Mouse (Mus musculus) CH12F3 (cell line): Measurements from ENCODE around the gene Selenok.

ENCODE experiments used
- in situ Hi-C: fragments of 300-500 bp; cut with MboI; formaldehyde crosslinking; loops from 2 replicates; pipeline ENCODE4 v1.14.3; 2020; ENCODE audit warnings: low sequenced_read_pairs

Gene Selenok

DNA sequence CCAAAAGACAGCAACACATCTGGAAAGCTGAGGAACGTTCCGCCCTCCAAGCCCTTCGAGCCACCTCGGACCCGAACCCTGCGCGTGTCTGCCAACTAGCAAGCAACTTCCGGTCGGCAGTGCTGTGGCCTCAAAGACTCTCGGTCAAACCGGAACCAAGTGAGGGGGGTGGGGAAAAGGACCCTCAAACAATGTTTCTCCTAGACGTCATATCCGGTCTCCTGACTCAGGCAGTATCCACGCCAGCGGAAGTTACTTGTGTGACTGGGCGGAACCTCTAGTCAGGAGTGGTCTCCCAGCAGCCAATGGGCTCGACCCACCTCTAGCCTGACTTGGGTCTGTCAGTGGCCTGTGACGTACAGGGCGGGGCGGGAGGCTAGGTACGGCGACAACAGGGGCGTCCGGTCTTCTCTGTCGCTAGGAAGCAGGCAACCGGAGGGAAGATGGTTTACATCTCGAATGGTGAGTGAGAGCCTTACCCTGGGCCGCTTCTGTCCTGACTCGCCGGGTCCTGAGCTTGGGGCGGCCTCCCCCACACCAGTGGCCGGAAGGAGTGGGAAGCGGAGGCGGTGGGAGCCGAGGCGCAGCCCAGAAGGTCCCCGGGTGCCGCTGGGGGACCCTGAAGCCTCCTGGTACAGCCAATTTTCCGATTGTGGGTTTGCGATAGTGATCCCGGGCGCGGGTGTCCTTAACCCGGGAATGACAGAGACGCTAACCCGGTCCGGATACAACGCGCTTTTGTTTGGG, at the start of gene Selenok:
TSS of gene Selenok (plus strand) at position 234 of the 747 bp plus-strand sequence.
- in situ Hi-C loops: no loop called here

DNA sequence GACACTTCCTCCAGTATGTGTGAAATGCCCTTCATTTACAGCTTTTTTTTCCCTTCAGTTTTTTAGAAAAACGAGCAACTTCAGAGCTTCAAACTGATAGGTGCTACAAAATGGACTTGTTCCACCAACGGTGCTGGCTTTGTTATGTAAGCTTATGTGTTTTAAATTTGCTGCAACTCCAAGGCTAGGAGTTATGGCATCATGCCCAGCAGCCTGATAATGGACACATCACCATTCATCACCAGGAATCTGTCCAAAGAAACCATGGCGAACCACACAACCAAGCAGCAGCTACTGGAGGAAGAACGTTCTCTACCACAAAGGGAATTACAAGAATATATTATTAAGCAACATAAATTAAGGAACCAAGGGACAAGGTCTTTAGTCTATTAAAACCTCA, 39.1 kb upstream of the Selenok start:
- in situ Hi-C loops: no loop called here

- in situ Hi-C loops: no loop called here
Measured at GRCm38 (mm10) chr14:29935516-29935915, 32.6 kb upstream of the Selenok start.

DNA sequence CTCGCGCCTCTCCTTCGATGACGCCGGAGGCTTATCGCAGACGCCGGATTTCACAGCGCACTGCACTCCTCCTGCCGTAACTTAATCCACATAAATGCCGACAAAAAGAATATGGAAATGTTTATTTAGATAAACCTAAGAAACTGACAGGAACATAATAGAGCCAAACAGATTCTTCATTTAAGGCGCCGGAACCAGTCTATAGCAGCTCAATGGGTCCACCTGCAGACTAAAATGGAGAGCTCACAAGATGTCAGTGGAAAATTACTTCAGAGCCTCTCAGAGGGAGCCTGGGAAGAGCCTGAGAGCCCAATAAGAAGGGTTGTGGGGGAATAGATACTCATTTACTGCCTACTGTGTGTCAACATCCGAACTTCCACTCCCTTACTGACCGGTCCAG, 30.6 kb upstream of the Selenok start:
- in situ Hi-C loops: no loop called here

GRCm38 (mm10) chr14:29939600-29940312, 28.4 kb upstream of the Selenok start:
- in situ Hi-C loops: no loop called here

DNA sequence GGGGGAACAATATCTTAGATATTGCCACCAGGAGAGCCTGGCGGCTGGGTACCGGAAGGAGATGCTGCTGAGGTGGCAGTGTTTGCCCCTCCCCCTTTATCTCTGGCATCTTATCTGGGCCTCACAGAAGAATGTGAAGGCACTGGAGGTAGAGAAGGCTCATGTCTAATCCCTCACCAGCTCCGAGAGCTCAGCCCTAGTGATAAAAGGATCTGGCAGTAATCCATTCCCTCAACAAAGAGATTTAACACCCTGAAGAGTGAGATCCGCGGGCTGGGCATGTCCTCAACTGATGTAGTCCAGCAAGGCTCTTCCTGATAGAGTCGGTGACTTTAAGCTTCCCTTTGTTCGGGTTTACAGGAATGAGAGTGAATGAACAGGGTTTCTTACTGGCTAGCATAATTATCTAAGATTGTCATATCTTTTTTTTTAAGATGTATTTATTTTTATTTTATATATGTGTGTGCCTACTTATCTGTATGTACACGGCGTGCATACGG, 27.7 kb upstream of the Selenok start:
- in situ Hi-C loops: no loop called here

GRCm38 (mm10) chr14:29940877-29941276, 27.2 kb upstream of the Selenok start:
- in situ Hi-C loops: no loop called here

- in situ Hi-C loops: no loop called here
Measured at GRCm38 (mm10) chr14:29946761-29947309, 21.3 kb upstream of the Selenok start.

DNA sequence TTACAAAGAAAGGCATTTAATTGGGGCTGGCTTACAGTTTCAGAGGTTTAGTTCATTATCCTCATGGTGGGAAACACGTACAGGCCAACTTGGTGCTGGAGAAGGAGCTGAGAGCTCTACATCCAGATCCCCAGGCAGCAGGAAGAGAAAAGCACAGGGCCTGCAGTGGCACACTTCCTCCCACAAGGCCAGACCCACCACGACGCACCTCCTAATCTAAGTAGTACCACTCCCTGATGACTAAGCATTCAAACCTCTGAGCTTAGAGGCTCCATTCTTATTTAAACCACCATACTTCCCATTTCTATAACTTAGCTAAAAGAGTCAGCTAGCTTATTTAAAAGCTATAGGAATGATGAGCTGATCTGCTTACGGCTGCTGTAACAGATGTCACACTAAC, 17.3 kb upstream of the Selenok start:
- in situ Hi-C loops: no loop called here

DNA sequence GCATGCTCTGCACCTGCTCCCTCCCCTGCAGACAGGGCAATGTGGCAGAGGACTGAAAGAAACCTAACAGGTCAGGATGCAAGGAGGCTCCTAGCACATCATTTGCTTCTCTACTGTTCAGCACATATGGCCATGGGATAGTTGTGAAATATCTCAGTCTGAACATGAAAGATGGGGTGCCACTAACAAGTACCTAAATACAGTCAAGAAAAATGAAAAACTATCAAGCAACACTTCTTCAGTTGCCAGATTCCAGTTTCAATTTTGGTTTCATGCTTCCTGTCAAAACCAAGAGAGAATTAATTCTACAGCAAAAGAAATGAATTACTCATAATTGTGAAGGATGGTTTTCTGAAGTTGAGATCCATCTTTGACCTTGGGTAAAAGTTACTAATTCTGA, 10.7 kb upstream of the Selenok start:
- in situ Hi-C loops: no loop called here

GRCm38 (mm10) chr14:29967611-29968010, 497 bp upstream of the Selenok start:
- in situ Hi-C loops: no loop called here

DNA sequence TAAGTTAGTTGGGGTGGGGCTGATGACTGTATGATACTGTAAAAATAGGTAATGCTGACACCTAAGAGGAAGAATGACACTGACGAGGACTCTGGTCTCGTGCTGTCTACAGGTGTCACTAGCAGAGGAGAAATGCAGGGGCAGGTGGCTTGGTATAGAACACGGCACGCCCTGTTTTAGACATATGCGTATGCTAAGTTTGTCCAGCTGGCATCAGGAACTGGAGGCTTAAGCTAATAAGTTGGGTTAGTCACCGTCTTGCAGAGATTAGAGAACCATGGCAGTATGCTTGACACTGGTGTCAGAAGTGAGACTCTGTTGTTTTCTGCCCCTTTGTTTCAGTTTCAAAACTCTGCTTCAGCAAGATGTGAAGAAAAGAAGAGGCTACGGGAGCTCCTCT, 3.3 kb downstream of the Selenok start:
- in situ Hi-C loops: no loop called here

DNA sequence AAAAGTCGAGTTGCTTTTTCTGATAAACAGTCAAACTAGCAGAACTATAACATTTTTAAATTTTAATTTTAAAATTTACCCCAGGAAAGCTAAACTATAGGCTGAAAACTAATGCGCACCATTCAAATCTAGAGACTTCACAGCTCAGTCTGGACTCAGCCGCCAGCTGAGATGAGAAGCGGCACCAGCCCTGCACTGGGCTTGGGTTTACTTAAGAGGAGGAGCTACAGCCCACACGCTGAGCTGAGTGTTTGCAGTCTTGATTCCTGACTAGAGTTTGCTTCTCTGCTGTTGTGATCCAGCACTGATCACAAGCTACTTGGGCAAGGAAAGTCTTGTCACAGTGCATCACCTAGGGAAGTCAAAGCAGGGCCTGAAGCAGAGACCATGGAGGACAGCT, 3.9 kb downstream of the Selenok start:
- in situ Hi-C loops: no loop called here

DNA sequence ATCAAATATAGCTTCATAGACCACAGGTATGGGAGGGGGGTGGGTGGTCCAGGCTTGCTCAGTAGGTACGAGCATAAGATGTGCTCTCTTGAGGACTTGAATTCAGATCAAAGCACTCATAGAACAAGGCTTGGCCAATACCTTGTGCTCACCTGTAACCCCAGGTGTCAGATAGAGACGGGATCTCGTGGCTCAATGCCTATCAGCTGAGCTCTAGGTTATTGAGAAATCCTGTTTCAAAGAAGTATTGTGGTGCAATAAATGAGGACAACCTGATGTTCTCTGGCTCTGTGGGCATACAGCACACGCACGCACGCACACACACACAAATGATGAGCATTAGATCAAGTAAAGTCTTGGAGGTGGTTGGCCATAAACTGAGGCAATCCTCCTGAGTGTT, 8.8 kb downstream of the Selenok start:
- in situ Hi-C loops: no loop called here

DNA sequence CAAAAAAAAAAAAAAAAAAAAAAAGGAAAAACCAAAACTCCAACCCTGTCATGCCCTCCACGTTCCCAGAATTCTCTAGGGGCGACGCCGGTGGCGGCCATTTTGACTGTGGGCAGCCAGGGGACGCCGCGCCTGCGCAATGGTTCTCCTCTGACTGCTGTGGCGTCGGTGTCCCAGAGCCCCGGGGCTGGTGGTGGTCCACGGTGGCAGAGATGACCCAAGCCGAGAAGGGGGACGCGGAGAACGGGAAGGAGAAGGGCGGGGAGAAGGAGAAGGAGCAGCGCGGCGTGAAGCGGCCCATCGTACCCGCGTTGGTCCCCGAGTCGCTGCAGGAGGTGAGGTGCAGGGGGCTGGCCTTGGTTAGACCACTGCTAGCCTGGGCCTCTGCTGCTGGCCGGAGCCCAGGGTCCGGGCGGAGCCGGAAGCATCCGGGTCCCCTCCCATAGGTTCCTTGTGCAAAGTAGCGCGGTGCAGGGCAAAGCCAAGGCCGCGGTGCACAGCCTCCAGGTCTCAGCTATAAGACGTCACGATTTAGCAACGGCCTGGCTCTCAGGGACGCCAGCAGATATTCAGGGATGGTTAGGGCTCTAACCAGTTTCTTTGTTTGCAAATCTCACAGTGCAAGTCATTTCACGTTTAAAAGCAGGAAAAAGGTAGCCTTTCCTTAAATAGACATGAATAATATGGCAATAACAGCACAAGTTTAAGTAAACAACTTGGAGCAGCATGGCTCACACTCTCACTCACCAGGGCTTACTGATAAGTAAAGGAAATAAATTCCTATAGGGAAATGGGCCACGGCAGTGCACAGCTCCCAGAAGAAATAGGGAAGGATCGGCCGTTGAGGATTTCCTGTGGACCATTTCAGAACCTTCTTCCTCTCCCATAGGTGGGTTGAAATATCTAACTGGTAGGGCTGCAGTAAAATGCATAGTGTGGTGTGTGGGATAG, 10.4 kb downstream of the Selenok start, which contains the start of gene Actr8:
TSS of gene Actr8 (plus strand) at position 84 of the 951 bp plus-strand sequence.
- in situ Hi-C loops: no loop called here

- in situ Hi-C loops: no loop called here
Measured at GRCm38 (mm10) chr14:29980447-29981205, 12.5 kb downstream of the Selenok start.

DNA sequence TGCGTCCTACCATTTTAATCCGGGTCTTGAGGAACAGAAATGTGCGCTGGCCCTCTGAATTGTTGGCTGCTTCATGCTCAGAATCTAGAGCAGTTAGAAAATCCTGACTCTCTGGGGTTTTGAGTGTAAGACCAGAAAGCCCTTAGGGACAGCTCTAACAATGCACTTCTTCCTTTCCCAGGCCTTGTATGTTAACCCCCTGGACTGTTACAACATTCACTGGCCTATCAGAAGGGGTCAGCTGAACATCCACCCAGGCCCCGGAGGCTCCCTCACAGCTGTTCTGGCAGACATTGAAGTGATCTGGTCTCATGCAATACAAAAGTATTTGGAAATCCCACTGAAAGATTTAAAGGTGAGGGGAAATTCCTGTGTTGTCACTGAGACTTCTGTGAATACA, 18.0 kb downstream of the Selenok start:
- in situ Hi-C loops: no loop called here

DNA sequence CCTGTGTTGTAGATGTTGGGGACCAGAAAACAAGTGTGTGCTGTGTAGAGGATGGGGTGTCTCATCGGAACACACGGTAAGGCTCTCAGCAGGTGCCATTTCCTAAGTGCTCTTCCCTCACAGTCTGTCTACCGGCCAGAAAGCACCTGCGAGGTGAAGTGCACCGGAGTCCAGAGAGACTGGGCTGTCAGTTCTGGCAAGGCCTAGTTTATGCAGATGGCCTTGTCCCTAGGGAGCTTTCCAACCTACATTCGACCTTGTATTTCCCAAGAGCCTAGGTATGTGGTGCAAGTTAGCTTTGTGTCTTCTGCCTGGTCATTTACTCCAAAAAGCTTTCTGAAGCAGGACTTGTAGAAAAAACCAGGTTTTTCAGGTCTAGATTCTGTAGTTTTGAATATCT, 19.2 kb downstream of the Selenok start:
- in situ Hi-C loops: no loop called here

- in situ Hi-C loops: no loop called here
Measured at GRCm38 (mm10) chr14:29987739-29988138, 19.6 kb downstream of the Selenok start.

DNA sequence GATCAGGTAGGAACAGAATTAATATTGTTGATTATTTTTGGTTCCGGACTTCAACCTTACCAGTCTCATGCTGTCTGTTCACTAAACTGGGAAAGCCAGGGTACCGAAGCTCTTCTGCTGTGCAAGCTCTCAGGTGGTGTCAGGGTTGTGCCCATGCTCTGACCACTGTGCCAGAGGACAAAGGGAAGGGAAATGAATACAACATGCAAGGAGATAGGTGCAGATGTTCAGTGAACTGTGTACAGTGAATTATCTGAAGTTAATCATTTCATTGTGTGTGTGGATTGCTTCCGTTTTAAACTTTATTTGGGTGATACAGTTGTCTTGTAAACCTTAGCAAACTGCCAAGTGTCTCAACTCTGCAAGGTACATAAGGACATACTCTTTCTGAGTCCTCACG, 20.2 kb downstream of the Selenok start:
- in situ Hi-C loops: no loop called here
